Mouse (Mus musculus): Measurements from ENCODE around the gene Fkbp11. TPM values are rescaled to one million over a fixed set of nuclear protein-coding genes. Genes with fewer than 3 reads are reported as not detected.

The Fkbp11 gene
- total and polyA plus RNA-seq, 3 experiments, result 118 to 160 TPM; not detected in 1

DNA sequence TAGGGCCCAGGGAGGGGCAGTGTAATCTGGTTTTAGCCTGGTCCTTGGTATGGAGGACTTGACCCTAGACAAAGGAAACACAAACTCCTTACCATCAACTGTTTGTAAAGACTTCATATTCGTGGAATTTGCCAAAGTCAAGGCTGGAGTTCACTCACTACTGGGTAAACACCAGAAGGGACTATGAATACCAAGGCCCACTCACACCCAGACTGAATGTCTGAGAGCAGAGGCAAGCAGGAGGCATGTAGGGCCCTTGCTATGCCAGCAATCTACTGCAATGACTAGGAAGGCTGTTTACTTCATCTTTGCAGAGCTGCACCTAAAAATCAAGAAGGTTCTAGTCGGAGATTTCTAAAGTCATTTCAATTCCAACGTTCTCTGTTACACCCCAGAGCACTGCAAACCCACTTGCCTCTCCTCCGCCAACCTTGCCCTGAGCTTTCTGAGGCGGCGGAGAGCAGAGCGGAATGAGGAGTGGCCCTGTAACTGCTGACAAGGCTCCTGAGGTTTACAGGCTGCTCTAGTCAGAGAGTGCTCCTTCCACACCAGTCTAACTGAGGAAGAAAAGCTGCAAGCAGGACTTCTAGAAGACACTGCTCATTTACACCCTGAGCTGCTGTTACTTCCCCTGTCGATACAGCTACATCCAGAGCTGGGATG, 14.9 kb upstream of the Fkbp11 start:
- H3K9ac ChIP-seq (ENCODE audit: control insufficient read depth, low read depth, low read length, poor library complexity, severe bottlenecking), result no peak overlapping the region
- no peak overlapping the region for H3K4me3 ChIP-seq (ENCODE audit: control insufficient read depth in 1 of 2, insufficient read depth in 1 of 2, low read depth in 2 of 2, low read length in 2 of 2)
- H3K4me1 ChIP-seq (ENCODE audit: control insufficient read depth in 1 of 2, insufficient read depth in 2 of 2, low read length in 2 of 2), result peaks cover 0 to under 1% of the 10 kb centered on the region in 2 experiments; a peak in 1 of 4 replicates
- no peak overlapping the region for H3K27ac ChIP-seq (ENCODE audit: control insufficient read depth, low read depth, low read length)
- no peak for DNase-seq (ENCODE audit: low read depth, low spot score)
- TF ChIP-seq UBTF (IDR thresholded peaks at IDR 0.05; ENCODE audit: borderline replicate concordance, insufficient read depth, low read depth, low read length) (no peak), KAT2A (conservative IDR thresholded peaks at IDR 0.05; ENCODE audit: low read depth, low read length) (no peak), RAD21 (IDR thresholded peaks at IDR 0.05; ENCODE audit: low read depth, low read length) (no peak), MAX (IDR thresholded peaks at IDR 0.05; ENCODE audit: low read length) (no peak), ZNF384 (IDR thresholded peaks at IDR 0.05; ENCODE audit: low read depth, low read length) (no peak), ELF1 (IDR thresholded peaks at IDR 0.05; ENCODE audit: low read depth, low read length) (no peak), CHD1 (IDR thresholded peaks at IDR 0.05; ENCODE audit: low read depth, low read length) (no peak), POLR2AphosphoS5 (IDR thresholded peaks at IDR 0.05; ENCODE audit: borderline replicate concordance, low read depth, low read length) (no peak), ZKSCAN1 (IDR thresholded peaks at IDR 0.05; ENCODE audit: low read depth, low read length) (no peak), ZC3H11A (IDR thresholded peaks at IDR 0.05; ENCODE audit: low read depth, low read length) (no peak), POLR2A (IDR thresholded peaks at IDR 0.05; ENCODE audit: control insufficient read depth in 1 of 2, insufficient read depth in 1 of 2, low read depth in 1 of 2, low read length in 2 of 2, poor library complexity in 1 of 2) (no peak), BHLHE40 (IDR thresholded peaks at IDR 0.05; ENCODE audit: borderline replicate concordance, low read depth, low read length) (no peak), MAZ (IDR thresholded peaks at IDR 0.05; ENCODE audit: low read depth, low read length) (no peak), SMC3 (IDR thresholded peaks at IDR 0.05; ENCODE audit: low read depth, low read length) (no peak), RCOR1 (IDR thresholded peaks at IDR 0.05; ENCODE audit: low read depth, low read length) (no peak)
- no peaks in the 10 kb centered on the region for H3K27me3 ChIP-seq (ENCODE audit: control insufficient read depth in 1 of 2, insufficient read depth in 2 of 2, low read length in 2 of 2)
- H3K79me2 ChIP-seq (ENCODE audit: control insufficient read depth, insufficient read depth, low read length, poor library complexity), result no peaks in the 10 kb centered on the region
- H3K36me3 ChIP-seq (ENCODE audit: control insufficient read depth in 1 of 2, insufficient read depth in 2 of 2, low read length in 2 of 2), result peaks cover 0 to 7% of the 10 kb centered on the region in 2 experiments; a peak in 2 of 4 replicates
- H3K9me3 ChIP-seq (replicated peaks; ENCODE audit: insufficient read depth, low read length), result no peaks in the 10 kb centered on the region

DNA sequence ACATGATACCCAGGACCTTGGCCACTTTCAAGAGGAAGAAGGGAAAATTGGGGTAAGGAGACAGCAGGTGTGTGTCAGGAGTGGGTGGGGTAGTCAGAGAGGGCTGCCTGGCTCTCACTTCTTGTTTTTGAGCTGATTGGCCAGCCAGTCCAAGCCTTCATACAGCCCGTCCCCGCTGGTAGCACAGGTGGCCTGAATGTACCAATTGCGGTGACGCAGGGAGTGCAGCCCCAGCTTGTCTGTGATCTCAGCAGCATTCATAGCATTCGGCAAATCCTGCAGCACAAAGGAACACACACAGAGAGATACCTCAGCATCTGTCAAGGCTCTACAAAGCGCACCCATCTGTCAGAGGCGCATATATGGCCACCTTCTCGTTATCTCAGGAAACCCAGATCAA, 12.2 kb upstream of the Fkbp11 start:
- Histone ChIP-seq H3K9ac (ENCODE audit: control insufficient read depth, low read depth, low read length, poor library complexity, severe bottlenecking) (no peak overlapping the region), H3K27me3 (ENCODE audit: control insufficient read depth in 1 of 2, insufficient read depth in 2 of 2, low read length in 2 of 2) (no peaks in the 10 kb centered on the region), H3K4me1 (ENCODE audit: control insufficient read depth in 1 of 2, insufficient read depth in 2 of 2, low read length in 2 of 2) (peaks cover 0 to 2% of the 10 kb centered on the region in 2 experiments; a peak in 1 of 4 replicates), H3K27ac (ENCODE audit: control insufficient read depth, low read depth, low read length) (no peak overlapping the region), H3K36me3 (ENCODE audit: control insufficient read depth in 1 of 2, insufficient read depth in 2 of 2, low read length in 2 of 2) (peaks cover 0 to 5% of the 10 kb centered on the region in 2 experiments; a peak in 2 of 4 replicates), H3K4me3 (ENCODE audit: control insufficient read depth in 1 of 2, insufficient read depth in 1 of 2, low read depth in 2 of 2, low read length in 2 of 2) (no peak overlapping the region), H3K9me3 (replicated peaks; ENCODE audit: insufficient read depth, low read length) (no peaks in the 10 kb centered on the region), H3K79me2 (ENCODE audit: control insufficient read depth, insufficient read depth, low read length, poor library complexity) (no peaks in the 10 kb centered on the region)
- TF ChIP-seq JUND (IDR thresholded peaks at IDR 0.05; ENCODE audit: low read depth, low read length) (no peak), CHD2 (IDR thresholded peaks at IDR 0.05; ENCODE audit: low read length) (no peak), ZMIZ1 (IDR thresholded peaks at IDR 0.05; ENCODE audit: low read depth, low read length) (no peak), RAD21 (IDR thresholded peaks at IDR 0.05; ENCODE audit: low read depth, low read length) (no peak), MYC (IDR thresholded peaks at IDR 0.05; ENCODE audit: low read depth, low read length) (no peak), POLR2AphosphoS2 (IDR thresholded peaks at IDR 0.05; ENCODE audit: low read length) (no peak), E2F4 (IDR thresholded peaks at IDR 0.05; ENCODE audit: borderline replicate concordance, low read depth, low read length) (no peak), HCFC1 (IDR thresholded peaks at IDR 0.05; ENCODE audit: low read depth, low read length) (no peak), NELFE (IDR thresholded peaks at IDR 0.05; ENCODE audit: low read depth, low read length) (no peak), NRF1 (IDR thresholded peaks at IDR 0.05; ENCODE audit: insufficient read depth, low read depth, low read length, poor library complexity, severe bottlenecking) (no peak), GATA1 (IDR thresholded peaks at IDR 0.05; ENCODE audit: low read depth, low read length) (no peak), ETS1 (IDR thresholded peaks at IDR 0.05; ENCODE audit: low read depth, low read length) (no peak)
- DNase-seq (ENCODE audit: low read depth, low spot score), result no peak

All from MEL (cell line).